Mouse (Mus musculus): ENCODE measurements around the gene Cpa1. TPM values are rescaled to one million over a fixed set of nuclear protein-coding genes. Genes with fewer than 3 reads are reported as not detected.

Gene Cpa1
- polyA plus RNA-seq, 1 experiment from 2014 or later, result 0.15 TPM

GRCm38 (mm10) chr6:30652425-30653188, 13.6 kb downstream of the Cpa1 start:
- TF ChIP-seq CTCF (IDR thresholded peaks at IDR 0.05; ENCODE audit: low read depth) (no peak), EP300 (IDR thresholded peaks at IDR 0.05; ENCODE audit: low read depth) (no peak)
- Histone ChIP-seq H3K9ac (replicated peaks) (no peak overlapping the region), H3K4me2 (ENCODE audit: low read depth, low read length) (no peak overlapping the region), H3K4me3 (ENCODE audit: low read depth, low read length) (no peak overlapping the region), H3K27ac (ENCODE audit: low read depth) (0 out of 2 replicates have a peak overlapping the region, but pooled peaks have one; percentile 35), H3K27me3 (ENCODE audit: insufficient read depth, low read length) (no peaks in the 10 kb centered on the region), H3K4me1 (ENCODE audit: insufficient read depth) (no peaks in the 10 kb centered on the region), H3K9me3 (ENCODE audit: low read length) (no peaks in the 10 kb centered on the region), H3K36me3 (replicated peaks; ENCODE audit: insufficient read depth, low read length) (no peaks in the 10 kb centered on the region)
- no peak for DNase-seq
- whole genome bisulfite sequencing (ENCODE audit: insufficient replicate concordance), result 62% methylated on average over 9 of the region's 9 CpGs
- ATAC-seq, result no peak

- H3K36me3 ChIP-seq (replicated peaks; ENCODE audit: insufficient read depth, low read length), result no peaks in the 10 kb centered on the region
- H3K4me1 ChIP-seq (ENCODE audit: insufficient read depth), result no peaks in the 10 kb centered on the region
- ATAC-seq, result no peak
- TF ChIP-seq EP300 (IDR thresholded peaks at IDR 0.05; ENCODE audit: low read depth) (no peak), CTCF (IDR thresholded peaks at IDR 0.05; ENCODE audit: low read depth) (no peak)
- H3K27me3 ChIP-seq (ENCODE audit: insufficient read depth, low read length), result no peaks in the 10 kb centered on the region
- H3K27ac ChIP-seq (ENCODE audit: low read depth), result no peak overlapping the region
- no peak overlapping the region for H3K9ac ChIP-seq (replicated peaks)
- no peaks in the 10 kb centered on the region for H3K9me3 ChIP-seq (ENCODE audit: low read length)
- H3K4me2 ChIP-seq (ENCODE audit: low read depth, low read length), result no peak overlapping the region
- DNase-seq, result no peak
- 76% methylated on average over 6 of the region's 6 CpGs for WGBS (ENCODE audit: insufficient replicate concordance)
- no peak overlapping the region for H3K4me3 ChIP-seq (ENCODE audit: low read depth, low read length)
Measured at GRCm38 (mm10) chr6:30653518-30653917, 14.5 kb downstream of the Cpa1 start.

GRCm38 (mm10) chr6:30654402-30654859, 15.4 kb downstream of the Cpa1 start:
- no peak for DNase-seq

GRCm38 (mm10) chr6:30654932-30655331, 15.9 kb downstream of the Cpa1 start:
- Histone ChIP-seq H3K27ac (ENCODE audit: low read depth) (no peak overlapping the region), H3K4me1 (ENCODE audit: insufficient read depth) (no peaks in the 10 kb centered on the region), H3K4me3 (ENCODE audit: low read depth, low read length) (no peak overlapping the region), H3K36me3 (replicated peaks; ENCODE audit: insufficient read depth, low read length) (no peaks in the 10 kb centered on the region), H3K4me2 (ENCODE audit: low read depth, low read length) (no peak overlapping the region), H3K27me3 (ENCODE audit: insufficient read depth, low read length) (no peaks in the 10 kb centered on the region), H3K9me3 (ENCODE audit: low read length) (no peaks in the 10 kb centered on the region), H3K9ac (replicated peaks) (no peak overlapping the region)
- no peak for TF ChIP-seq CTCF (IDR thresholded peaks at IDR 0.05; ENCODE audit: low read depth)
- no peak for TF ChIP-seq EP300 (IDR thresholded peaks at IDR 0.05; ENCODE audit: low read depth)
- no peak for DNase-seq
- 82% methylated on average over 3 of the region's 3 CpGs for WGBS (ENCODE audit: insufficient replicate concordance)
- no peak for ATAC-seq

More at GRCm38 (mm10) chr6:30654402-30654859, 15.4 kb downstream of the Cpa1 start:
- Histone ChIP-seq H3K4me2 (ENCODE audit: low read depth, low read length) (no peak overlapping the region), H3K36me3 (replicated peaks; ENCODE audit: insufficient read depth, low read length) (no peaks in the 10 kb centered on the region), H3K9ac (replicated peaks) (no peak overlapping the region), H3K9me3 (ENCODE audit: low read length) (no peaks in the 10 kb centered on the region), H3K4me1 (ENCODE audit: insufficient read depth) (no peaks in the 10 kb centered on the region), H3K27me3 (ENCODE audit: insufficient read depth, low read length) (no peaks in the 10 kb centered on the region), H3K27ac (ENCODE audit: low read depth) (no peak overlapping the region), H3K4me3 (ENCODE audit: low read depth, low read length) (no peak overlapping the region)
- no peak for ATAC-seq
- TF ChIP-seq EP300 (IDR thresholded peaks at IDR 0.05; ENCODE audit: low read depth) (no peak), CTCF (IDR thresholded peaks at IDR 0.05; ENCODE audit: low read depth) (no peak)
- 77% methylated on average over 6 of the region's 6 CpGs for WGBS (ENCODE audit: insufficient replicate concordance)

GRCm38 (mm10) chr6:30657279-30657678, 18.3 kb downstream of the Cpa1 start:
- 87% methylated on average over 12 of the region's 12 CpGs for WGBS (ENCODE audit: insufficient replicate concordance)
- Histone ChIP-seq H3K27me3 (ENCODE audit: insufficient read depth, low read length) (no peaks in the 10 kb centered on the region), H3K4me1 (ENCODE audit: insufficient read depth) (no peaks in the 10 kb centered on the region), H3K27ac (ENCODE audit: low read depth) (no peak overlapping the region), H3K4me3 (ENCODE audit: low read depth, low read length) (no peak overlapping the region), H3K9me3 (ENCODE audit: low read length) (no peaks in the 10 kb centered on the region), H3K4me2 (ENCODE audit: low read depth, low read length) (no peak overlapping the region), H3K9ac (replicated peaks) (no peak overlapping the region), H3K36me3 (replicated peaks; ENCODE audit: insufficient read depth, low read length) (no peaks in the 10 kb centered on the region)
- no peak for ATAC-seq
- TF ChIP-seq CTCF (IDR thresholded peaks at IDR 0.05; ENCODE audit: low read depth) (no peak), EP300 (IDR thresholded peaks at IDR 0.05; ENCODE audit: low read depth) (no peak)
- no peak for DNase-seq

- 46% methylated on average over 9 of the region's 9 CpGs for WGBS (ENCODE audit: insufficient replicate concordance)
Measured at GRCm38 (mm10) chr6:30658619-30659018, 19.6 kb downstream of the Cpa1 start.

More at GRCm38 (mm10) chr6:30658619-30659018, 19.6 kb downstream of the Cpa1 start:
- H3K27me3 ChIP-seq (ENCODE audit: insufficient read depth, low read length), result no peaks in the 10 kb centered on the region
- H3K9ac ChIP-seq (replicated peaks), result no peak overlapping the region
- TF ChIP-seq EP300 (IDR thresholded peaks at IDR 0.05; ENCODE audit: low read depth) (no peak), CTCF (IDR thresholded peaks at IDR 0.05; ENCODE audit: low read depth) (no peak)
- no peak for ATAC-seq
- H3K27ac ChIP-seq (ENCODE audit: low read depth), result no peak overlapping the region
- no peak overlapping the region for H3K4me3 ChIP-seq (ENCODE audit: low read depth, low read length)
- H3K36me3 ChIP-seq (replicated peaks; ENCODE audit: insufficient read depth, low read length), result no peaks in the 10 kb centered on the region
- no peaks in the 10 kb centered on the region for H3K9me3 ChIP-seq (ENCODE audit: low read length)
- no peak for DNase-seq
- no peak overlapping the region for H3K4me2 ChIP-seq (ENCODE audit: low read depth, low read length)
- H3K4me1 ChIP-seq (ENCODE audit: insufficient read depth), result no peaks in the 10 kb centered on the region

Data from liver, postnatal 0 days (tissue).